Mouse (Mus musculus) spleen, adult 2 months (tissue): ENCODE results near the gene Scn10a.

Source experiments
- CTCF ChIP-seq: fragments of 200-500 bp; IDR thresholded peaks from 2 replicates; pipeline ENCODE4 v1.5.1; 2011; ENCODE audit warnings: mild to moderate bottlenecking, inconsistent platforms; ENCODE audit not compliant: insufficient read depth, insufficient read length, insufficient replicate concordance; ENCODE audit errors: extremely low read depth
- POLR2A ChIP-seq: fragments of 200-500 bp; IDR thresholded peaks from 2 replicates; pipeline ENCODE4 v1.6.1; 2011; ENCODE audit warnings: low read depth, low read length, inconsistent platforms

- TF ChIP-seq POLR2A (no peak), CTCF (no peak)
These were observed 112.2 kb downstream of the Scn10a start for GRCm38 (mm10) chr9:119606906-119607305.
